Mouse (Mus musculus): Measurements from ENCODE around the gene Phf24. TPM values are rescaled to one million over a fixed set of nuclear protein-coding genes. Genes with fewer than 3 reads are reported as not detected.

The Phf24 gene
- total and polyA plus RNA-seq, 2 experiments, result 0.13 to 0.18 TPM

DNA sequence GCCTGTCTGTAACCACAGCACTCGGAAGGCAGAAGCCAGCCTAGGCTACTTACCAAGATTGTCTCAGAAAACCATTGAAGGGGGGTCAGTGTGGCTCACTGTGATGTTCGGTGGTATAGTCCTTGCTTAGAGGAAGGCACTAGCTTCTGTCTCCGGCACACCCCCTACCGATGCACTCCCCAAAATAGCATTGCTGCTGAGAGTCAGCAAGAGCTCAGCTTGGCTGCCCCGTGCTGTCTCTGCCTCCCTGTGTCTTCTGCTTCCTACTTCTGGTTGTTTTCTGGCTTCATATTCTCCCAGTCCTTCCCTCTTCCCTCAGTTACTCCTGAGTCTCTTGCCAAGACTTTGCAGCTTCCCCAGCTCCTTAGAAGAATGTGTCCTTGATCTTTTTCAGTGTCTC, 15.6 kb upstream of the Phf24 start:
- Histone ChIP-seq H3K27ac (replicated peaks; ENCODE audit: insufficient read depth, low read depth, low read length) (no peak overlapping the region), H3K27me3 (ENCODE audit: control insufficient read depth, insufficient read depth, low read length) (0 out of 2 replicates have a peak, but pooled peaks cover 4% of the 10 kb centered on the region), H3K4me3 (ENCODE audit: insufficient read depth, low read depth, low read length) (no peak overlapping the region), H3K9ac (ENCODE audit: low read depth, low read length) (no peak overlapping the region), H3K79me2 (ENCODE audit: control insufficient read depth, insufficient read depth, low read length) (no peaks in the 10 kb centered on the region), H3K36me3 (ENCODE audit: control insufficient read depth, insufficient read depth, low read length) (no peaks in the 10 kb centered on the region), H3K4me1 (ENCODE audit: control insufficient read depth, insufficient read depth, low read length) (no peaks in the 10 kb centered on the region)
- WGBS, result 65% methylated on average over 5 of the region's 5 CpGs
- TF ChIP-seq CTCF (IDR thresholded peaks at IDR 0.05; ENCODE audit: low read depth, low read length) (no peak), POLR2A (IDR thresholded peaks at IDR 0.05; ENCODE audit: extremely low read depth, insufficient read depth, low read length) (no peak)
- no peak for DNase-seq (ENCODE audit: extremely low read depth, low read depth, low spot score)

DNA sequence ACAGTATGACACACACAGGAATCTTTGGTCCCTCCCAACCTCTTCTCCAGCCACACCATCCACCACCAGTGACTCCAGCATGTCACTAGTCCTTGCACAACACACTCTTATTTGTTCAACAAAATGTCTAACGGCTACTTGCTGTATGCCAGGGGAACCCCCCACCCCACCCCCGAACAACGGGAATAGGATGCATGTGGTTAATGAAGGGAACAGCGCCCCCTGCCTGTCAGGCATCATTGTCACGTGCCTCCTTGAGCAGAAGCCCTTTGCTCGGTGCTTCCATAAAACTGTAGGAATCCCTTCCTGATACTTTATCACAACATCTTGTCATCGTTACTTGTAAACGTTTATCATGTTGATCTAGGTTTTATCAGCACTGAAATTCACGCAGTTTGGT, 14.3 kb upstream of the Phf24 start:
- Histone ChIP-seq H3K9ac (ENCODE audit: low read depth, low read length) (no peak overlapping the region), H3K27ac (replicated peaks; ENCODE audit: insufficient read depth, low read depth, low read length) (no peak overlapping the region), H3K79me2 (ENCODE audit: control insufficient read depth, insufficient read depth, low read length) (no peaks in the 10 kb centered on the region), H3K4me3 (ENCODE audit: insufficient read depth, low read depth, low read length) (no peak overlapping the region), H3K27me3 (ENCODE audit: control insufficient read depth, insufficient read depth, low read length) (0 out of 2 replicates have a peak, but pooled peaks cover 4% of the 10 kb centered on the region), H3K36me3 (ENCODE audit: control insufficient read depth, insufficient read depth, low read length) (no peaks in the 10 kb centered on the region), H3K4me1 (ENCODE audit: control insufficient read depth, insufficient read depth, low read length) (no peaks in the 10 kb centered on the region)
- 42% methylated on average over 9 of the region's 9 CpGs for WGBS
- TF ChIP-seq CTCF (IDR thresholded peaks at IDR 0.05; ENCODE audit: low read depth, low read length) (peak; percentile 63), POLR2A (IDR thresholded peaks at IDR 0.05; ENCODE audit: extremely low read depth, insufficient read depth, low read length) (no peak)
- no peak for DNase-seq (ENCODE audit: extremely low read depth, low read depth, low spot score)

GRCm38 (mm10) chr4:42902730-42903129, 13.7 kb upstream of the Phf24 start:
- H3K4me1 ChIP-seq (ENCODE audit: control insufficient read depth, insufficient read depth, low read length), result no peaks in the 10 kb centered on the region
- WGBS, result 86% methylated on average over 5 of the region's 5 CpGs
- no peaks in the 10 kb centered on the region for H3K36me3 ChIP-seq (ENCODE audit: control insufficient read depth, insufficient read depth, low read length)
- H3K27ac ChIP-seq (replicated peaks; ENCODE audit: insufficient read depth, low read depth, low read length), result no peak overlapping the region
- TF ChIP-seq POLR2A (IDR thresholded peaks at IDR 0.05; ENCODE audit: extremely low read depth, insufficient read depth, low read length), result no peak
- TF ChIP-seq CTCF (IDR thresholded peaks at IDR 0.05; ENCODE audit: low read depth, low read length), result no peak
- H3K27me3 ChIP-seq (ENCODE audit: control insufficient read depth, insufficient read depth, low read length), result 0 out of 2 replicates have a peak, but pooled peaks cover 4% of the 10 kb centered on the region
- H3K9ac ChIP-seq (ENCODE audit: low read depth, low read length), result no peak overlapping the region
- no peaks in the 10 kb centered on the region for H3K79me2 ChIP-seq (ENCODE audit: control insufficient read depth, insufficient read depth, low read length)
- H3K4me3 ChIP-seq (ENCODE audit: insufficient read depth, low read depth, low read length), result no peak overlapping the region
- DNase-seq (ENCODE audit: extremely low read depth, low read depth, low spot score), result no peak

DNA sequence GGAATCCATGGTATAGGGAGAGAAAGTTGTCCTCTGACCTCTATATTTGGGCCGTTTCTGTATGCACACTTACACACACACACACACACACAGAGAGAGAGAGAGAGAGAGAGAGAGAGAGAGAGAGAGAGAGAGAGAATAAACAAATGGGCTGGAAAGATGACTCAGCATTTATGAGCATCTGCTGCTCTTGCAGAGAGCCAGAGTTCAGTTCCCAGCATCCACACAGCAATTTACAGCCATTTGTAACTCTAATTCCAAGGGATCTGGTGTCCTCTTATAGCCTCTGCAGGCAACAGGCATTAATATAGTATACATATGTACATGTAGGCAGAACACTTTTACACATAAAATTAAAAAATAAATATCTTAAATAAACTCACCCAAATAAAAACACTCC, 12.5 kb upstream of the Phf24 start:
- Histone ChIP-seq H3K4me1 (ENCODE audit: control insufficient read depth, insufficient read depth, low read length) (no peaks in the 10 kb centered on the region), H3K79me2 (ENCODE audit: control insufficient read depth, insufficient read depth, low read length) (no peaks in the 10 kb centered on the region), H3K4me3 (ENCODE audit: insufficient read depth, low read depth, low read length) (no peak overlapping the region), H3K9ac (ENCODE audit: low read depth, low read length) (no peak overlapping the region), H3K36me3 (ENCODE audit: control insufficient read depth, insufficient read depth, low read length) (no peaks in the 10 kb centered on the region), H3K27ac (replicated peaks; ENCODE audit: insufficient read depth, low read depth, low read length) (no peak overlapping the region), H3K27me3 (ENCODE audit: control insufficient read depth, insufficient read depth, low read length) (0 out of 2 replicates have a peak, but pooled peaks cover 4% of the 10 kb centered on the region)
- TF ChIP-seq POLR2A (IDR thresholded peaks at IDR 0.05; ENCODE audit: extremely low read depth, insufficient read depth, low read length) (no peak), CTCF (IDR thresholded peaks at IDR 0.05; ENCODE audit: low read depth, low read length) (no peak)
- 24% methylated on average over 1 of the region's 1 CpGs for WGBS
- no peak for DNase-seq (ENCODE audit: extremely low read depth, low read depth, low spot score)

DNA sequence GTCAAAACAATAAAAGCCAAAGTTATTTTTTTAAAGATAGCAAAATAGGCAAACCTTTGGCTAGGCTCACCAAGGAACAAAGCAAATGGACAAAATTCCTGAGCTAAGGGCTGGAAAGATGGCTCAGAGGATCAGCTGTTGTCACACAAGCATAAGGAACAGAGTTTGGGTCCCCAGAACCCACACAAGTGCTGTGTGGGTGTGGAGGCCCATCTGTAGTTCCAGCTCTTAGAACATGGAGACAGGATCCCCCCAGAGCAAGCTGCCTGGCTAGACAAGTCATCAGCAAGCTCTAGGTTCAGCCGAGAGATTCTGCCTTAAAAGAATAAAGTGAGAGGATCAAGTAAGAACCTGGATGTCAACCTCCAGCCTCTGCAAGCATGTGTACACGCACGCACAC, 11.9 kb upstream of the Phf24 start:
- Histone ChIP-seq H3K4me3 (ENCODE audit: insufficient read depth, low read depth, low read length) (no peak overlapping the region), H3K4me1 (ENCODE audit: control insufficient read depth, insufficient read depth, low read length) (no peaks in the 10 kb centered on the region), H3K79me2 (ENCODE audit: control insufficient read depth, insufficient read depth, low read length) (no peaks in the 10 kb centered on the region), H3K36me3 (ENCODE audit: control insufficient read depth, insufficient read depth, low read length) (no peaks in the 10 kb centered on the region), H3K27ac (replicated peaks; ENCODE audit: insufficient read depth, low read depth, low read length) (no peak overlapping the region), H3K27me3 (ENCODE audit: control insufficient read depth, insufficient read depth, low read length) (0 out of 2 replicates have a peak, but pooled peaks cover 4% of the 10 kb centered on the region), H3K9ac (ENCODE audit: low read depth, low read length) (no peak overlapping the region)
- no peak for DNase-seq (ENCODE audit: extremely low read depth, low read depth, low spot score)
- TF ChIP-seq CTCF (IDR thresholded peaks at IDR 0.05; ENCODE audit: low read depth, low read length), result no peak
- 95% methylated on average over 3 of the region's 3 CpGs for WGBS

DNA sequence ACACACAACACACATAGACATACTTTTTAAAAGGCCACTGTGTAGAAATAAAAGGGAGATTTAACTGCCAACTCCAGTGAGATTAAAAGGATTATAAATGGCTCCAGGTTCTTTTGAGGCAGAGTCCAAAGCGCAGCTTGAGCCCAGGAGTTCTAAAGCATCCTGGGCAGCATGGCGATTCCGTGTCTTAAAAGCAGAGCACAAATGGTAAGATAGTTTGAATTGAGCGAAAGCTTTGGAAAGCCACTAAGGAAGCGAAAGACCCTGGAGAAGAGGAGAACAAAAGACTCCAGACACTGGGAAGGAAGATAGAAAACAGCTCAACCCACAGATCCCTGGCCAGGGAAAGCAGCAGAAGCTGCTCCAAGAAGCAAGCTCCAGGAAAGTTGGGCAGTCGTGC, 11.5 kb upstream of the Phf24 start:
- WGBS, result 88% methylated on average over 6 of the region's 6 CpGs
- H3K79me2 ChIP-seq (ENCODE audit: control insufficient read depth, insufficient read depth, low read length), result no peaks in the 10 kb centered on the region
- no peak overlapping the region for H3K27ac ChIP-seq (replicated peaks; ENCODE audit: insufficient read depth, low read depth, low read length)
- H3K36me3 ChIP-seq (ENCODE audit: control insufficient read depth, insufficient read depth, low read length), result no peaks in the 10 kb centered on the region
- TF ChIP-seq POLR2A (IDR thresholded peaks at IDR 0.05; ENCODE audit: extremely low read depth, insufficient read depth, low read length) (no peak), CTCF (IDR thresholded peaks at IDR 0.05; ENCODE audit: low read depth, low read length) (no peak)
- no peaks in the 10 kb centered on the region for H3K4me1 ChIP-seq (ENCODE audit: control insufficient read depth, insufficient read depth, low read length)
- H3K27me3 ChIP-seq (ENCODE audit: control insufficient read depth, insufficient read depth, low read length), result 0 out of 2 replicates have a peak, but pooled peaks cover 4% of the 10 kb centered on the region
- no peak overlapping the region for H3K4me3 ChIP-seq (ENCODE audit: insufficient read depth, low read depth, low read length)
- DNase-seq (ENCODE audit: extremely low read depth, low read depth, low spot score), result no peak
- H3K9ac ChIP-seq (ENCODE audit: low read depth, low read length), result no peak overlapping the region

Measured in liver, adult 2 months (tissue).